Mouse (Mus musculus) cerebellum, adult 2 months (tissue): Measurements from ENCODE around the gene Srsf9. TPM values are rescaled to one million over a fixed set of nuclear protein-coding genes. Genes with fewer than 3 reads are reported as not detected.

Source experiments
- DNase-seq, 2 experiments: peaks; one replicate each; pipeline ENCODE4 v3.0.0; 2021
- H3K27ac ChIP-seq: fragments of 200-500 bp; 2 replicates; pipeline ENCODE4 v1.5.1; 2012; ENCODE audit warnings: low read length, control low read depth, inconsistent platforms; ENCODE audit not compliant: insufficient read depth
- H3K27me3 ChIP-seq: fragments of 200-500 bp; 2 replicates; pipeline ENCODE4 v1.6.1; 2012; ENCODE audit warnings: inconsistent platforms, mild to moderate bottlenecking, low read length, moderate library complexity; ENCODE audit not compliant: control insufficient read depth, insufficient read depth
- H3K4me1 ChIP-seq: fragments of 200-500 bp; 2 replicates; pipeline ENCODE4 v1.6.1; 2011; ENCODE audit warnings: low read length; ENCODE audit not compliant: control insufficient read depth, insufficient read depth
- H3K4me3 ChIP-seq: fragments of 200-500 bp; replicated peaks from 2 replicates; pipeline ENCODE3; 2011; ENCODE audit warnings: mild to moderate bottlenecking, low read depth, low read length, control low read depth; ENCODE audit not compliant: insufficient read depth
- CTCF ChIP-seq: fragments of 200-500 bp; IDR thresholded peaks from 2 replicates; pipeline ENCODE4 v1.5.1; 2011; ENCODE audit warnings: low read depth, mild to moderate bottlenecking, control low read depth, low read length, moderate library complexity, borderline replicate concordance; ENCODE audit not compliant: insufficient read depth
- POLR2A ChIP-seq: fragments of 200-500 bp; IDR thresholded peaks from 2 replicates; pipeline ENCODE4 v1.6.1; 2011; ENCODE audit warnings: low read length, control low read depth, borderline replicate concordance; ENCODE audit not compliant: insufficient read depth
- WGBS: fragments of 180-500 bp; shearing (Covaris S2); methylation state at CpG from one replicate; pipeline ENCODE4 v1.1.7; 2018; 5-methylcytosine and 5-hydroxymethylcytosine counted together
- polyA plus RNA-seq: library from polyadenylated mRNA; depleted of rRNA; stranded (reverse); fragments of >200 nt; gene quantifications from 2 replicates; pipeline ENCODE4 v1.2.3, GENCODE M21; 2012; rRNA removed

Gene Srsf9
- polyA plus RNA-seq = 60.1 and 65.0 TPM in 2 replicates

DNA sequence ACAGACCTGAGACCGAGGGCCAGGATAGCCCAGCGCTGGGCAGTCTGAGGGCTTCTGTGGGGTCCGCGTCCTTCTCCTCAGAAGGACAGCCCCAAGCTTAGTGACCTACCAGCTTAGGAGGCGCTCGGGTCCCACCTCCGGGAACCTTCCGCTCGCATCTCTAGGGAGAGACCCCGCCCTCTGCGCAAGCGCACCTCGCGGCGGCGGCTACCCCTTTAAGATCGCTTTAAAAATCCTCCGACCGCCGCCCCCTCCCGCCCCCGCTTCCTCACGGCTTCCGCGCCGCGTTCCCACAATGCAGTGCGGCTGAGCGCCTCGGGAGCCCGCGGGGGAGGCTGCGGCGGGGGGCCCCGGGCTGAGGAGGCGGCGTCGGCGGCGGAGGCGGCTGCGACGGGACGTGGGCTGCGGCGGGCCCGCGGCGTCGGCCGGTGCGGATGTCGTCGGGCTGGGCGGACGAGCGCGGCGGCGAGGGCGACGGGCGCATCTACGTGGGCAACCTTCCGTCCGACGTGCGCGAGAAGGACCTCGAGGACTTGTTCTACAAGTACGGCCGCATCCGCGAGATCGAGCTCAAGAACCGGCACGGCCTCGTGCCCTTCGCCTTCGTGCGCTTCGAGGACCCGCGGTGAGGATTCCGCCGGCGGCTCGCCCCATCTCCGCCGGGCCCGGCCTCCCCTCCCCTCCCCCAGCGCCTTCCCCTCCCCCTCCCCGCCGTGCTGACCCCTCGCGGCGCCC, at the start of gene Srsf9:
Srsf9 (plus strand) TSS at position 303 of the 735 bp plus-strand sequence.
- WGBS = under 1% methylated on average over 88 of the region's 97 CpGs
- Histone ChIP-seq H3K27ac (peak within 1 kb of the TSS; percentile 76), H3K4me1 (peaks cover 12% of the 10 kb centered on the region), H3K4me3 (peak within 1 kb of the TSS; percentile 78), H3K27me3 (no peaks in the 10 kb centered on the region)
- TF ChIP-seq CTCF (no peak), POLR2A (peak; percentile 78)
- DNase-seq = peak; percentile 96 to 97

DNA sequence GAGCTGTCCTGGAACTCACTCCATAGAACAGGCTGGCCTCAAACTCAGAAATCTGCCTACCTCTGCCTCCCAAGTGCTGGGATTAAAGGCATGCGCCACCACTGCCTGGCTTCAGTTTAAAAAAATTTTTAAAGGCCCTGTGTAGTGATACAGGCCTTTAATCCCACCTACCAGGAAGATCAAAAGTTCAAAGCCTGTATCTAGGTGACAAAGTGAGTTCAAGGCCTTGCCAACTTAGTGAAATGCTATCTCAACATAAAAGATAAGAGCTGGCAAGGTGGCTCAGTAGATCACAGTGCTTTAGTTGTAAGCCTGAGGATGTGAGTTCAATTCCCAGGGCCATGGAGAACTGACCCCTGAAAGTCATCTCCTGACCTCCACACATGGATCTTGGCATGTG, 48.9 kb upstream of the Srsf9 start:
- no peak for DNase-seq
- WGBS = 94% methylated on average over 1 of the region's 1 CpGs
- H3K4me3 ChIP-seq = no peak overlapping the region
- H3K27me3 ChIP-seq = no peaks in the 10 kb centered on the region
- H3K27ac ChIP-seq = no peak overlapping the region
- H3K4me1 ChIP-seq = no peaks in the 10 kb centered on the region
- TF ChIP-seq CTCF = no peak
- no peak for TF ChIP-seq POLR2A

DNA sequence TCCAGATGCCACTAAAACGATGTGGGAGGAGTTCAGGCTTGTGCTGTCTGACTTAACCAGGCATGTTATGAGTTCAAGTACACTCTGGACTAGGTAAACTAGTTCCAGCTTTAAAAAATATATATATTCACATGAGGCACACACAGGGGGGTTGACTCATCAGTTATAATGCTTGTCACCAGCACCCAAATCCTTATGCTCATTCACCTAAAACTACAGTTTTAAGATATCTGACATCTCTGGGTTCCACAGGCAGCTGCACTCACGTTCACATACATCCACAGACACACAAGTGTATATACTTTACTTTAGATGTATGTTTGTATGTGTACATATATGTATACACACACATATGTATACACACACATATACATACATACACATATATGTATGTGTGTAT, 48.2 kb upstream of the Srsf9 start:
- H3K27me3 ChIP-seq = no peaks in the 10 kb centered on the region
- H3K4me1 ChIP-seq = no peaks in the 10 kb centered on the region
- no peak for TF ChIP-seq CTCF
- no peak for TF ChIP-seq POLR2A
- DNase-seq = no peak
- no peak overlapping the region for H3K27ac ChIP-seq
- no peak overlapping the region for H3K4me3 ChIP-seq
- 48% methylated on average over 2 of the region's 2 CpGs for WGBS

DNA sequence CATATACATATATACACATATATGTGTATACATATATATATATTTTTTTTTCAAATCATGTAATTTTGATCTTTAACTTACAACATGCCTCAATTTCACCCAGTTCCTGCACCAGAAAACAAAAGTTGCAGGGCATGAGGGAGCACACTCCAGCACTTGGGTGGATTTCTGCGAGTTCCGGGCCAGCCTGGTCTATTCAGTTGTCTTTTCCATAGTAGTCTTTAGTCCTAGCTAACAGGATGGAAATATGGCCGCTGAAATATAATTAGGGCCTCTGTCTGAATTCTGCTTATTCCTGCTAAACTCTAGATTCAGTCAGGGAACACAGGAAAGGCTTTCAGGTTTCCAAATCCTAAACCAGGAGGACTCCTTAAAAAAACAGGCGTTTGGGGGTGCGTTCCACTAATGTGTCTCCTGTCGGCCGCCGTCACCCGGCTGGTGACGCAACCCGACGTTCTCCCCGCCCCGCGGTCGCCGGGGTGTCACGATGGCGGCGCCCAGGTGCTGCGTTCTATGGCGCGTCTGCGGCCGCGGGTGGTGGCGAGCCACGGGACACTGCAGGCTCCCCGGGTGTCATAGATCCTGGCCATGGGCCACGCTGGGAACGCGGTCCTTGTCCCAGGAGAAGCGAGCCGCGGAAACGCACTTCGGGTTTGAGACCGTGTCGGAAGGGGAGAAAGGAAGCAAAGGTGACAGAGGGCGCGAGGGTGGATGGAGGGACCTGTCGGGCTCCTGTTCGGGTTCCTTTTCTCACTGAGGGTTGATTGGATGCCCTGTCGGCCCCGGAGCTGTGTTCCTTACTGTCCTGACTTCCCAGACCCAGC, 47.5 kb upstream of the Srsf9 start, which contains the start of gene Coq5:
Coq5 (plus strand) TSS at position 441 of the 824 bp plus-strand sequence.
- WGBS = 3% methylated on average over 45 of the region's 45 CpGs
- Histone ChIP-seq H3K27me3 (no peaks in the 10 kb centered on the region), H3K27ac (peak within 1 kb of the TSS; percentile 70), H3K4me1 (no peaks in the 10 kb centered on the region), H3K4me3 (peak within 1 kb of the TSS; percentile 93)
- DNase-seq = peak; percentile 90 to 92
- TF ChIP-seq POLR2A = peak; percentile 87
- no peak for TF ChIP-seq CTCF

DNA sequence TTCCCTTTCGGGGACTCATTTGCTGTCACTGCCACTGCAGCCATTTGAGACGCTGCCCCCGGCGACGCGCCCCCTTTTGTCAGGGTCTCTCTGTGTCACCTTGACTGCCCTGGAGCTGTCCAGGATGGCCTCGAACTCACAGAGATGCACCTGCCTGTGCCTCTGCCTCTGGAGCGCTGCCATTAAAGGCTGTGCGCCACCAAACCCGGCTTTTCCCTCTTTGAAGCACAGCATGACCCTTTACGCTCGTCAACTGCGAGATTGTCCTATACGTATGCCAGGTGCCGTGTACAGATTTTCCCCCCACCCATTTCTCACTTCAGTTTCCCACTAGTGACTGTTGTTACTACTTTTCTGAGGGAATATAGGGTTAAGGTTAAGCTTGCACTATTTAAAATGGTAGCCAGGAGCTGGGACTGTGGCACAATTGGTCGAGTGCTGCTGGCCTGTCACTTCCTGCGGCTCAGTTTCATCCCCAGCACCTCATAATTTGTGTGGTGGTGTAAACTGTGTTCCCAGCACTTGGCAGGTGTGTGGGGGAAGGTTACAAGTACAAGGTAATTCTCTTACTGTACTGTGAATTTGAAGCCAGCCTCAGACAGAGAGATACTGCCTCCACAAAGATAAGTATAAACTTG, 46.8 kb upstream of the Srsf9 start:
- DNase-seq = peak in 1 of 2 experiments; percentile 44
- peak overlapping the region; percentile 70 for H3K27ac ChIP-seq
- H3K4me3 ChIP-seq = peak overlapping the region; percentile 93
- 3% methylated on average over 17 of the region's 17 CpGs for WGBS
- H3K4me1 ChIP-seq = no peaks in the 10 kb centered on the region
- TF ChIP-seq POLR2A (no peak), CTCF (no peak)
- H3K27me3 ChIP-seq = no peaks in the 10 kb centered on the region

DNA sequence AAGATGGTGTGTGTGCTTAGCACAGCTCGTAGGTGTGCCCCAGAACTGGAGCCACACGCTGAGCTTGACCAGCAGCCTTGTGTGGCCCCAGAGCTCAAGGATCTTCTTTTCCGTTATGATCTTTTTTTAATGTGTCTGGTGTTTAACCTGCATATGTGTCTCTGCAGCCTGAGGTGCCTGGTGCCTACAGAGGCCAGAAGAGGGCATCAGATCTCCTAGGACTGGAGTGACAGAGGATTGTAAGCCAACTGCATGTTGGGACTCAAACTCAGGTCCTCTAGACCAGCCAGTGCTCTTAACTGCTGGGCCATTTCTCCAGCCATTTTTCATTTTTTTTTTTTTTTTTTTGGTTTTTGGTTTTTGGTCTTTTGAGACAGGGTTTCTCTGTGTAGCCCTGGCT, 42.2 kb upstream of the Srsf9 start:
- Histone ChIP-seq H3K27me3 (no peaks in the 10 kb centered on the region), H3K4me3 (no peak overlapping the region), H3K4me1 (no peaks in the 10 kb centered on the region), H3K27ac (no peak overlapping the region)
- TF ChIP-seq POLR2A (no peak), CTCF (peak; percentile 33; the same call in 1 of the 2 replicates)
- DNase-seq = no peak
- WGBS = 80% methylated on average over 3 of the region's 3 CpGs

DNA sequence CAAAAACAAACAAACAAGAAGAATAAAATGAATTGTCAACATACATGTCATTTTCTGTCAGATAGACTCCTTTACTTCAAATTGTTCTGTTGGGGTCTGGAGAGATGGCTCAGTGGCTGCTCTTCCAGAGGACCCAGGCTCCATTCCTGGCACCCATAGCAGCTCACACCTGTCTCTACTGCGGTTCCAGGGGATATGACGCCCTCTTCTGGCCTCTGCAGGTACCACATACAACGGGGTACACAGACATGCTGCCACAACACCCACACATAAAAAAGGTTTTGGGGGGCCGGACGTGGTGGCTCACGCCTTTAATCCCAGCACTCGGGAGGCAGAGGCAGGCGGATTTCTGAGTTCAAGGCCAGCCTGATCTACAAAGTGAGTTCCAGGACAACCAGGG, 32.8 kb upstream of the Srsf9 start:
- Histone ChIP-seq H3K27ac (no peak overlapping the region), H3K4me1 (peaks cover 8% of the 10 kb centered on the region; the same call in 1 of the 2 replicates), H3K27me3 (no peaks in the 10 kb centered on the region), H3K4me3 (no peak overlapping the region)
- no peak for DNase-seq
- no peak for TF ChIP-seq POLR2A
- 0 out of 2 replicates have a peak, but pooled peaks have one; percentile 21 for TF ChIP-seq CTCF
- WGBS = 87% methylated on average over 8 of the region's 8 CpGs
